Mouse (Mus musculus) myocyte (in vitro differentiated cells): ENCODE data around the gene Rfx7. TPM values are rescaled to one million over a fixed set of nuclear protein-coding genes. Genes with fewer than 3 reads are reported as not detected.

Experiments
- H3K27me3 ChIP-seq: one replicate; pipeline ENCODE4 v1.6.1; 2011; ENCODE audit not compliant: control insufficient read depth, insufficient read depth, insufficient read length
- H3K36me3 ChIP-seq: one replicate; pipeline ENCODE4 v1.6.1; 2011; ENCODE audit not compliant: control insufficient read depth, insufficient read depth
- H3K4me2 ChIP-seq: one replicate; pipeline ENCODE4 v1.6.1; 2011; ENCODE audit warnings: low read depth, control low read depth
- H3K4me3 ChIP-seq: one replicate; pipeline ENCODE4 v1.5.1; 2011; ENCODE audit warnings: mild to moderate bottlenecking, control low read depth, moderate library complexity
- H3K79me2 ChIP-seq: one replicate; pipeline ENCODE4 v1.6.1; 2011; ENCODE audit not compliant: control insufficient read depth, insufficient read depth
- H3ac ChIP-seq: one replicate; pipeline ENCODE4 v1.6.1; 2011; ENCODE audit not compliant: control insufficient read depth, insufficient read length
- CEBPB ChIP-seq: IDR thresholded peaks from 2 replicates; pipeline ENCODE4 v1.6.1; 2011; ENCODE audit warnings: mild to moderate bottlenecking, moderate library complexity; ENCODE audit not compliant: poor library complexity, insufficient read depth, severe bottlenecking
- E2F4 ChIP-seq: IDR thresholded peaks from one replicate; pipeline ENCODE4 v1.6.1; 2011; ENCODE audit warnings: mild to moderate bottlenecking, control low read depth, moderate library complexity; ENCODE audit not compliant: insufficient read depth
- MAX ChIP-seq: IDR thresholded peaks from one replicate; pipeline ENCODE4 v1.6.1; 2011; ENCODE audit warnings: low read depth, mild to moderate bottlenecking, control low read depth
- MYOD1 ChIP-seq, 3 experiments: IDR thresholded peaks; one replicate each; pipeline ENCODE4 v1.6.1; 2011; ENCODE audit warnings: control low read depth in 2 of 3, low read depth in 2 of 3, mild to moderate bottlenecking in 2 of 3, moderate library complexity in 1 of 3; ENCODE audit not compliant: insufficient read length in 2 of 3, control insufficient read depth in 1 of 3
- MYOG ChIP-seq, 3 experiments: IDR thresholded peaks; one replicate each; pipeline ENCODE4 v1.6.1; 2011; ENCODE audit warnings: control low read depth in 2 of 3, low read depth in 2 of 3, mild to moderate bottlenecking in 2 of 3; ENCODE audit not compliant: insufficient read length in 2 of 3, control insufficient read depth in 1 of 3, insufficient read depth in 1 of 3
- POLR2A ChIP-seq: IDR thresholded peaks from one replicate; pipeline ENCODE4 v1.6.1; 2011; ENCODE audit warnings: low read depth, mild to moderate bottlenecking, control low read depth, moderate library complexity; ENCODE audit not compliant: insufficient read length
- POLR2AphosphoS2 ChIP-seq: IDR thresholded peaks from one replicate; pipeline ENCODE4 v1.6.1; 2011; ENCODE audit warnings: low read depth, control low read depth; ENCODE audit not compliant: insufficient read length
- REST ChIP-seq: IDR thresholded peaks from one replicate; pipeline ENCODE4 v1.6.1; 2011; ENCODE audit warnings: mild to moderate bottlenecking, control low read depth, moderate library complexity; ENCODE audit not compliant: insufficient read depth, insufficient read length
- SRF ChIP-seq: IDR thresholded peaks from one replicate; pipeline ENCODE4 v1.6.1; 2011; ENCODE audit warnings: low read depth; ENCODE audit not compliant: control insufficient read depth, insufficient read length
- TCF12 ChIP-seq: IDR thresholded peaks from one replicate; pipeline ENCODE4 v1.6.1; 2011; ENCODE audit warnings: mild to moderate bottlenecking, control low read depth; ENCODE audit not compliant: poor library complexity, insufficient read depth, severe bottlenecking
- TCF3 ChIP-seq: IDR thresholded peaks from one replicate; pipeline ENCODE4 v1.6.1; 2011; ENCODE audit warnings: low read depth, control low read depth; ENCODE audit not compliant: insufficient read length
- USF1 ChIP-seq: IDR thresholded peaks from one replicate; pipeline ENCODE4 v1.6.1; 2011; ENCODE audit warnings: low read depth, mild to moderate bottlenecking, control low read depth, moderate library complexity
- polyA plus RNA-seq: library from polyadenylated mRNA; unstranded; fragments of >200 nt; fragmentation: generic; extraction: Trizol; gene quantifications from one replicate; pipeline ENCODE4 v1.2.1, GENCODE M21; 2012; ENCODE audit warnings: missing spikeins

Gene Rfx7
- polyA plus RNA-seq, 1 experiment, result 3.7 TPM

GRCm38 (mm10) chr9:72530237-72530636 lies 1.8 kb upstream of the Rfx7 start:
- H3K27me3 ChIP-seq, result no peaks in the 10 kb centered on the region

GRCm38 (mm10) chr9:72530824-72531223 lies 1.2 kb upstream of the Rfx7 start:
- peak overlapping the region; percentile 84 for H3ac ChIP-seq
- peak overlapping the region; percentile 73 for H3K4me3 ChIP-seq
- H3K79me2 ChIP-seq, result peaks cover 33% of the 10 kb centered on the region
- no peaks in the 10 kb centered on the region for H3K27me3 ChIP-seq
- H3K36me3 ChIP-seq, result no peaks in the 10 kb centered on the region
- TF ChIP-seq POLR2A (no peak), MYOD1 (IDR thresholded peaks at IDR 0.05; ENCODE audit: control insufficient read depth in 1 of 3, insufficient read length in 2 of 3, low read depth in 2 of 3) (peak; percentile 45 to 87 (median 81)), REST (no peak), USF1 (no peak), MAX (no peak), E2F4 (no peak), MYOG (IDR thresholded peaks at IDR 0.05; ENCODE audit: control insufficient read depth in 1 of 3, insufficient read depth in 1 of 3, insufficient read length in 2 of 3, low read depth in 2 of 3) (peak; percentile 56 to 89 (median 66))
- H3K4me2 ChIP-seq, result peak overlapping the region; percentile 90

More at GRCm38 (mm10) chr9:72530237-72530636, 1.8 kb upstream of the Rfx7 start:
- Histone ChIP-seq H3K36me3 (no peaks in the 10 kb centered on the region), H3ac (no peak overlapping the region), H3K79me2 (peaks cover 27% of the 10 kb centered on the region), H3K4me2 (peak overlapping the region; percentile 90), H3K4me3 (no peak overlapping the region)
- TF ChIP-seq REST (no peak), MYOG (IDR thresholded peaks at IDR 0.05; ENCODE audit: control insufficient read depth in 1 of 3, insufficient read depth in 1 of 3, insufficient read length in 2 of 3, low read depth in 2 of 3) (peak in 1 of 3 experiments; percentile 32), E2F4 (no peak), MYOD1 (IDR thresholded peaks at IDR 0.05; ENCODE audit: control insufficient read depth in 1 of 3, insufficient read length in 2 of 3, low read depth in 2 of 3) (peak in 1 of 3 experiments; percentile 4), SRF (no peak), CEBPB (no peak)

- TF ChIP-seq CEBPB, result no peak
- TF ChIP-seq USF1, result no peak
- TF ChIP-seq MAX, result no peak
- peak in 1 of 3 experiments; percentile 15 for TF ChIP-seq MYOD1 (IDR thresholded peaks at IDR 0.05; ENCODE audit: control insufficient read depth in 1 of 3, insufficient read length in 2 of 3, low read depth in 2 of 3)
- TF ChIP-seq REST, result no peak
- TF ChIP-seq TCF3, result no peak
- TF ChIP-seq E2F4, result no peak
- TF ChIP-seq POLR2AphosphoS2, result peak; percentile 90
- peak; percentile 33 for TF ChIP-seq SRF
- peak; percentile 73 for TF ChIP-seq POLR2A
- TF ChIP-seq TCF12, result no peak
- TF ChIP-seq MYOG (IDR thresholded peaks at IDR 0.05; ENCODE audit: control insufficient read depth in 1 of 3, insufficient read depth in 1 of 3, insufficient read length in 2 of 3, low read depth in 2 of 3), result no peak
- peaks cover 39% of the 10 kb centered on the region for H3K79me2 ChIP-seq
- H3K4me3 ChIP-seq, result peak overlapping the region; percentile 73
- H3K4me2 ChIP-seq, result peak overlapping the region; percentile 90
- H3K36me3 ChIP-seq, result no peaks in the 10 kb centered on the region
- no peaks in the 10 kb centered on the region for H3K27me3 ChIP-seq
- H3ac ChIP-seq, result peak overlapping the region; percentile 84
These were observed 597 bp upstream of the Rfx7 start for GRCm38 (mm10) chr9:72531291-72531995.

- peaks cover 50% of the 10 kb centered on the region for H3K79me2 ChIP-seq
- no peaks in the 10 kb centered on the region for H3K27me3 ChIP-seq
- peak overlapping the region; percentile 73 for H3K4me3 ChIP-seq
- peak overlapping the region; percentile 84 for H3ac ChIP-seq
- no peaks in the 10 kb centered on the region for H3K36me3 ChIP-seq
- TF ChIP-seq USF1, result no peak
- TF ChIP-seq POLR2A, result peak; percentile 18
- H3K4me2 ChIP-seq, result peak overlapping the region; percentile 79
These were observed 495 bp downstream of the Rfx7 start for GRCm38 (mm10) chr9:72532381-72533088.

- peaks cover 55% of the 10 kb centered on the region for H3K79me2 ChIP-seq
- no peaks in the 10 kb centered on the region for H3K36me3 ChIP-seq
- peak overlapping the region; percentile 73 for H3K4me3 ChIP-seq
- H3ac ChIP-seq, result peak overlapping the region; percentile 84
- H3K4me2 ChIP-seq, result peak overlapping the region; percentile 79
- no peaks in the 10 kb centered on the region for H3K27me3 ChIP-seq
- TF ChIP-seq USF1, result no peak
- no peak for TF ChIP-seq TCF12
- TF ChIP-seq MAX, result no peak
- no peak for TF ChIP-seq POLR2A
- no peak for TF ChIP-seq CEBPB
- TF ChIP-seq MYOD1 (IDR thresholded peaks at IDR 0.05; ENCODE audit: control insufficient read depth in 1 of 3, insufficient read length in 2 of 3, low read depth in 2 of 3), result no peak
- TF ChIP-seq SRF, result no peak
- no peak for TF ChIP-seq REST
- TF ChIP-seq E2F4, result no peak
- no peak for TF ChIP-seq POLR2AphosphoS2
- TF ChIP-seq TCF3, result no peak
- TF ChIP-seq MYOG (IDR thresholded peaks at IDR 0.05; ENCODE audit: control insufficient read depth in 1 of 3, insufficient read depth in 1 of 3, insufficient read length in 2 of 3, low read depth in 2 of 3), result no peak
These were observed 1.0 kb downstream of the Rfx7 start for GRCm38 (mm10) chr9:72533089-72533415.
